8 mouse cellular contexts compared by ENCODE assay signal in genomic region chr4:26346443-26347106, GRCm38 (mm10). TPM values are rescaled to one million over a fixed set of nuclear protein-coding genes. Genes with fewer than 3 reads are reported as not detected.
DNase-seq lines count a peak whose midpoint lies in the region; ATAC-seq and TF ChIP-seq lines count a peak whose summit lies in the region.

Manea (minus strand) TSS chr4:26346891.

- H3K36me3 ChIP-seq in hindbrain, postnatal 0 days (ENCODE audit: insufficient read depth, low read length) = no peaks in the 10 kb centered on the region

- H3K4me2 ChIP-seq in hindbrain, postnatal 0 days (ENCODE audit: low read depth, low read length) = peak within 1 kb of the TSS; percentile 73

- peak; percentile 93 for ATAC-seq in common myeloid progenitor, adult 5-6 weeks (replicated peaks; ENCODE audit: low read depth, poor library complexity, severe bottlenecking)
- ATAC-seq in hindbrain, postnatal 0 days = peak; percentile 98
- ATAC-seq in megakaryocyte, adult 5-6 weeks (ENCODE audit: poor library complexity, severe bottlenecking) = peak; percentile 91

- under 1% methylated on average over 51 of the region's 52 CpGs for WGBS in hindbrain, postnatal 0 days

- no peaks in the 10 kb centered on the region for H3K4me1 ChIP-seq in hindbrain, postnatal 0 days (ENCODE audit: insufficient read depth, low read length)

- TF ChIP-seq CTCF in gastrocnemius, adult 2 months (IDR thresholded peaks at IDR 0.05) = peak; percentile 50
- peak; percentile 51 for TF ChIP-seq CTCF in hindbrain, postnatal 0 days (IDR thresholded peaks at IDR 0.05; ENCODE audit: low read depth)
- TF ChIP-seq CTCF in left cerebral cortex, adult 2 months (IDR thresholded peaks at IDR 0.05) = peak; percentile 36

- H3K27me3 ChIP-seq in hindbrain, postnatal 0 days (ENCODE audit: insufficient read depth, low read length) = no peaks in the 10 kb centered on the region

- peak within 1 kb of the TSS; percentile 97 for H3K4me3 ChIP-seq in gastrocnemius, adult 2 months
- peak within 1 kb of the TSS; percentile 87 for H3K4me3 ChIP-seq in hindbrain, postnatal 0 days (ENCODE audit: low read length)
- peak within 1 kb of the TSS; percentile 89 for H3K4me3 ChIP-seq in left cerebral cortex, adult 2 months

- intact Hi-C loops in gastrocnemius, adult 2 months (cut with DNase I) = no loop called here
- intact Hi-C loops in left cerebral cortex, adult 2 months (cut with DNase I) = loop anchor here (2.0 to 10.0 kb wide), 2 partner anchors 542 to 1066 kb away; partner anchors contain the start of genes Fut9 and Ufl1

- peak; percentile 97 for DNase-seq in ZHBTc4 (ENCODE audit: low read depth, low spot score)
- DNase-seq in gastrocnemius, adult 2 months = peak; percentile 96
- peak; percentile 95 for DNase-seq in hindbrain, postnatal 0 days (ENCODE audit: low spot score)
- peak; percentile 87 to 88 for DNase-seq in left cerebral cortex, adult 2 months (ENCODE audit: extremely low spot score in 1 of 2, low spot score in 2 of 2)
- DNase-seq in right cerebral cortex, adult 2 months (ENCODE audit: low spot score in 2 of 2) = peak; percentile 80 to 84
- DNase-seq in urinary bladder, postnatal 14 days (ENCODE audit: low spot score) = peak; percentile 96

- H3K9ac ChIP-seq in hindbrain, postnatal 0 days (replicated peaks; ENCODE audit: low read length) = peak within 1 kb of the TSS; percentile 79

- H3K27ac ChIP-seq in gastrocnemius, adult 2 months = peak within 1 kb of the TSS; percentile 94
- peak within 1 kb of the TSS; percentile 87 for H3K27ac ChIP-seq in hindbrain, postnatal 0 days
- H3K27ac ChIP-seq in left cerebral cortex, adult 2 months = peak within 1 kb of the TSS; percentile 92

- H3K9me3 ChIP-seq in hindbrain, postnatal 0 days (ENCODE audit: low read length) = no peaks in the 10 kb centered on the region

RNA-seq across cellular contexts. Expression of gene Manea, which starts in this region (rescaled TPM):
- total RNA-seq in common myeloid progenitor, adult 5-6 weeks (2017) = 16.3 and 17.2 TPM in 2 replicates
- total RNA-seq in gastrocnemius, adult 2 months (2021) = 1 to 10 TPM; 4.5 to 5.6 TPM
- 26.9 and 31.5 TPM in 2 replicates for total RNA-seq in hindbrain, postnatal 0 days (2014; rRNA removed)
- 13.7 and 14.3 TPM in 2 replicates for polyA plus RNA-seq in hindbrain, postnatal 0 days (2015; fragmentation: Nextera tagmentation; extraction: Ambion mirVana)
- 10 to 100 TPM; 25.7 to 36.4 TPM for total RNA-seq in left cerebral cortex, adult 2 months (2021)
- 14.4 and 14.6 TPM in 2 replicates for total RNA-seq in megakaryocyte, adult 5-6 weeks (2015)
- 9.4 and 17.7 TPM in 2 replicates for total RNA-seq in megakaryocyte, adult 5-6 weeks (2017)

Comparison
In these comparisons a context has a peak if more than half of its experiments do, and no peak if none do; other contexts are left out.
1. Peak in every context shown above with its lines: DNase-seq, ATAC-seq, H3K4me3 ChIP-seq and H3K27ac ChIP-seq.